11 mouse cellular contexts compared by ENCODE assay signal in genomic region chr12:72694901-72695463, GRCm38 (mm10). TPM values are rescaled to one million over a fixed set of nuclear protein-coding genes. Genes with fewer than 3 reads are reported as not detected.
DNase-seq lines count a peak whose midpoint lies in the region; ATAC-seq and TF ChIP-seq lines count a peak whose summit lies in the region.
"Had no signal": no experiment of that assay in that cellular context is flagged by ENCODE, and none has a peak within 500 bp of the region (broad histone marks: within the 10 kb centered on the region; RNA-seq: fewer than 3 reads in every experiment).

No protein-coding gene starts in this region.

- H3K27ac ChIP-seq in lung, embryonic 15.5 days: no peak overlapping the region
- H3K27ac ChIP-seq in heart, embryonic 12.5 days (ENCODE audit: poor library complexity, severe bottlenecking): no peak overlapping the region
- no peak overlapping the region for H3K27ac ChIP-seq in left cerebral cortex, adult 2 months
- H3K27ac ChIP-seq: embryonic facial prominence, embryonic 13.5 days had no signal

- H3K27me3 ChIP-seq in lung, embryonic 15.5 days: no peaks in the 10 kb centered on the region
- no peaks in the 10 kb centered on the region for H3K27me3 ChIP-seq in heart, embryonic 12.5 days (replicated peaks)
- H3K27me3 ChIP-seq in splenic B cell, adult 2 months (ENCODE audit: control insufficient read depth, insufficient read depth, low read length, poor library complexity, severe bottlenecking): no peaks in the 10 kb centered on the region
- H3K27me3 ChIP-seq: embryonic facial prominence, embryonic 13.5 days had no signal

- 17% methylated on average over 9 of the region's 9 CpGs for WGBS in lung, embryonic 15.5 days
- WGBS in heart, embryonic 12.5 days: 29% methylated on average over 9 of the region's 9 CpGs

- H3K4me3 ChIP-seq in lung, embryonic 15.5 days: no peak overlapping the region
- H3K4me3 ChIP-seq in heart, embryonic 12.5 days: no peak overlapping the region
- H3K4me3 ChIP-seq in left cerebral cortex, adult 2 months: no peak overlapping the region
- H3K4me3 ChIP-seq: embryonic facial prominence, embryonic 13.5 days had no signal

- H3K4me2 ChIP-seq in lung, embryonic 15.5 days: peak overlapping the region; percentile 33
- H3K4me2 ChIP-seq in heart, embryonic 12.5 days: peak overlapping the region; percentile 34
- H3K4me2 ChIP-seq: embryonic facial prominence, embryonic 13.5 days had no signal

- H3K4me1 ChIP-seq in lung, embryonic 15.5 days: peaks cover 4% of the 10 kb centered on the region; the same call in 1 of the 2 replicates
- H3K4me1 ChIP-seq in heart, embryonic 12.5 days (replicated peaks): 0 out of 2 replicates have a peak, but pooled peaks cover 3% of the 10 kb centered on the region
- H3K4me1 ChIP-seq: embryonic facial prominence, embryonic 13.5 days had no signal

- no peak overlapping the region for H3K9ac ChIP-seq in lung, embryonic 15.5 days
- H3K9ac ChIP-seq in heart, embryonic 12.5 days: no peak overlapping the region
- H3K9ac ChIP-seq: embryonic facial prominence, embryonic 13.5 days had no signal

- H3K9me3 ChIP-seq in lung, embryonic 15.5 days: no peaks in the 10 kb centered on the region
- H3K9me3 ChIP-seq in heart, embryonic 12.5 days (replicated peaks): no peaks in the 10 kb centered on the region
- H3K9me3 ChIP-seq: embryonic facial prominence, embryonic 13.5 days had no signal

- no peak; the same call in 1 of the 2 replicates for TF ChIP-seq CTCF in left cerebral cortex, adult 2 months (IDR thresholded peaks at IDR 0.05)

- peak; percentile 19; the same call in 1 of the 2 replicates for ATAC-seq in lung, embryonic 15.5 days (ENCODE audit: borderline replicate concordance, extremely low read depth, low FRiP score, low TSS enrichment)
- no peak for ATAC-seq in heart, embryonic 12.5 days (ENCODE audit: insufficient number of reproducible peaks, low FRiP score)

- peak; percentile 3 for DNase-seq in cerebellum, postnatal 36 days
- no peak for DNase-seq in cerebellum, adult 8-10 months
- no peak for DNase-seq in lung, postnatal 36 days
- DNase-seq in splenic B cell, adult 2 months (ENCODE audit: low read depth, low spot score): peak; percentile 1
- DNase-seq in thymus, postnatal 25 days: no peak
- no peak for DNase-seq in left cerebral cortex, adult 2 months (ENCODE audit: extremely low spot score in 1 of 2, low spot score in 2 of 2)
- DNase-seq: thymus, postnatal 36 days had no signal

- H3K36me3 ChIP-seq in lung, embryonic 15.5 days: no peaks in the 10 kb centered on the region
- no peaks in the 10 kb centered on the region for H3K36me3 ChIP-seq in heart, embryonic 12.5 days
- H3K36me3 ChIP-seq in splenic B cell, adult 2 months (ENCODE audit: control insufficient read depth, insufficient read depth, low read length, poor library complexity, severe bottlenecking): no peaks in the 10 kb centered on the region
- H3K36me3 ChIP-seq: embryonic facial prominence, embryonic 13.5 days had no signal

- intact Hi-C loops in left cerebral cortex, adult 2 months (cut with DNase I): loop anchor here (2.0 kb wide), 2 partner anchors 30 to 234 kb away; partner anchors contain the start of gene Dhrs7

RNA-seq across cellular contexts. Expression of gene Dhrs7, which starts 30.3 kb away (rescaled TPM):
- polyA plus RNA-seq in lung, embryonic 15.5 days (2015; fragmentation: Nextera tagmentation; extraction: Ambion mirVana): 49.6 and 57.6 TPM in 2 replicates
- 41.7 and 45.6 TPM in 2 replicates for polyA plus RNA-seq in heart, embryonic 12.5 days (2016; fragmentation: Nextera tagmentation; extraction: Ambion mirVana)
- 10 to 100 TPM; 41.4 to 42.2 TPM for total RNA-seq in left cerebral cortex, adult 2 months (2021)

RNA-seq across cellular contexts. Expression of gene Gm4756, which starts 45.5 kb away (rescaled TPM):
- polyA plus RNA-seq in lung, embryonic 15.5 days (2015; fragmentation: Nextera tagmentation; extraction: Ambion mirVana): not detected in 2 replicates
- polyA plus RNA-seq in heart, embryonic 12.5 days (2016; fragmentation: Nextera tagmentation; extraction: Ambion mirVana): not detected in 2 replicates
- total RNA-seq in left cerebral cortex, adult 2 months (2021): not detected
- polyA plus RNA-seq: embryonic facial prominence, embryonic 13.5 days; large intestine, adult 2 months had no signal

Comparison
In these comparisons a context has a peak if more than half of its experiments do, and no peak if none do; other contexts are left out.
1. DNase-seq: peak in cerebellum, postnatal 36 days (2 of 2) and splenic B cell, adult 2 months (single experiment); none in cerebellum, adult 8-10 months (single experiment), lung, postnatal 36 days (single experiment), thymus, postnatal 25 days (single experiment) and left cerebral cortex, adult 2 months (0 of 2).